Mouse (Mus musculus): Measurements from ENCODE around the gene Anks6. TPM values are rescaled to one million over a fixed set of nuclear protein-coding genes. Genes with fewer than 3 reads are reported as not detected.

Gene Anks6
- polyA plus RNA-seq, 1 experiment from 2014 or later, result 4.0 TPM

DNA sequence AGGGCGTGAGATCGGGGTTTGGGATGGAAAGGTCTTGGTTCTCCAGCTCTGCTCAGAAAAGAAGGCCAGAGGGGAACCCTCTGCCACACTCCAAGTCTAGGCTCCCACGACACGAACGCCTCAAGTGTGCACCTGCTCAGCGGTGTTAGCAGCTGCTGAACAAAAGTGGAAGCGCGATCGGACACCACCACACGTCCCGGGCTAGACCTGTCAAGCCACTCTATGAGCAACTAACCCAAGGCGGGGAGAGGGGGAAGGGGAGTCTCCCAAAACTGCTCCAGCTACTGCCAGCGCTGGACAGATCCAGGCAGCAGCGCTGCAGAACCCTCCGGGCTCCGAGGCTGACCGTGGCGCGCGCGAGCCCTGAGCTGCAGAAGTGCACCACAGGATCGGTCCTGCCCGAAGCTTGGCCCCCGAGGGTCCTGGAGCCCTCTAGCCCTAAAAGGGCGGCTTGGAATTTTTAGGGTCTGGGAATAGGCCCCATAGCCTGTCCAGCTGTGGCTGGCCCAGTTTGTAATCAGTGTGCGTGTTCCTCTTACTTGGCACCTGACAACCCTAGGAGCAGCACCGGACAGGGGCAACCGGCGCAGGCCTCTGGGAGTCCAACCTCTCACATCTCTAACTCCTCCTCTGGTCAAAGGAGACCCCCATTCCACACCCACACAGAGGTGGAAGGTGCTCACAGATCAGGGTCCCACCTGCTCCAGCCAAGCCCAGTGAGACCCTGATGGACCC lies 66.8 kb downstream of the Anks6 start:
- no peak overlapping the region for H3K27ac ChIP-seq (replicated peaks; ENCODE audit: low read depth, low read length)
- H3K27me3 ChIP-seq (ENCODE audit: control insufficient read depth, insufficient read depth, low read length), result peaks cover 54% of the 10 kb centered on the region
- no peaks in the 10 kb centered on the region for H3K9me3 ChIP-seq (ENCODE audit: control insufficient read depth, low read length)
- no peak overlapping the region for H3K9ac ChIP-seq (ENCODE audit: low read length)
- no peak overlapping the region; the same call in 1 of the 2 replicates for H3K4me2 ChIP-seq (ENCODE audit: low read depth, severe bottlenecking)
- WGBS, result 4% methylated on average over 29 of the region's 29 CpGs
- H3K4me1 ChIP-seq (ENCODE audit: control insufficient read depth, insufficient read depth, low read length), result no peaks in the 10 kb centered on the region
- ATAC-seq (ENCODE audit: insufficient number of reproducible peaks, low FRiP score, low TSS enrichment, low read depth) (no peak; the same call in 1 of the 2 replicates), DNase-seq (ENCODE audit: low spot score) (peak; percentile 60)
- H3K36me3 ChIP-seq (ENCODE audit: control insufficient read depth, insufficient read depth, low read length), result no peaks in the 10 kb centered on the region
- H3K4me3 ChIP-seq (ENCODE audit: low read depth, low read length), result peak overlapping the region; percentile 37

DNA sequence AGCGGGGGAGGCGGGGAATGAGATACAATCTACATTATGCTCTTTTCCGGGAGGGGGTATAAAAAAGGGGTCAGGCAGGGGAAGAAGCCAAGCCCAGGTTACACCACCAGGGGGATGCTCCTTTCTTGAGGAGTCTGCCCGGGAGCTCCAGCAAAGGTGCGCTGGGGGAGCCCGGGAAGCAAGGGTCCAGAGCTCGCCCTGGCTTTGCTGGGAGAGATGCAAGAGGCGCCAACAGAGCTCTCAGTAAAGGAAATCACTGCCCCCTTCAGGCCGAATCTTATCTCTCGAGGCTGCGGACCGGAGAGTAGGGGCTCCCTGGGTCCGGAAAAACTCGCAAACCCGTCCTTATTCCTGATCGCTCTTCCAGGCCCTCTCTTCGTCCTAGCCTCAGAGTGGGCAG lies 67.4 kb downstream of the Anks6 start:
- no peaks in the 10 kb centered on the region for H3K36me3 ChIP-seq (ENCODE audit: control insufficient read depth, insufficient read depth, low read length)
- WGBS, result 2% methylated on average over 17 of the region's 17 CpGs
- H3K27me3 ChIP-seq (ENCODE audit: control insufficient read depth, insufficient read depth, low read length), result peaks cover 54% of the 10 kb centered on the region
- no peak overlapping the region for H3K27ac ChIP-seq (replicated peaks; ENCODE audit: low read depth, low read length)
- H3K9me3 ChIP-seq (ENCODE audit: control insufficient read depth, low read length), result no peaks in the 10 kb centered on the region
- no peak for ATAC-seq (ENCODE audit: insufficient number of reproducible peaks, low FRiP score, low TSS enrichment, low read depth)
- DNase-seq (ENCODE audit: low spot score), result peak; percentile 71
- no peak overlapping the region for H3K4me2 ChIP-seq (ENCODE audit: low read depth, severe bottlenecking)
- H3K9ac ChIP-seq (ENCODE audit: low read length), result no peak overlapping the region
- no peak overlapping the region for H3K4me3 ChIP-seq (ENCODE audit: low read depth, low read length)
- no peaks in the 10 kb centered on the region for H3K4me1 ChIP-seq (ENCODE audit: control insufficient read depth, insufficient read depth, low read length)

DNA sequence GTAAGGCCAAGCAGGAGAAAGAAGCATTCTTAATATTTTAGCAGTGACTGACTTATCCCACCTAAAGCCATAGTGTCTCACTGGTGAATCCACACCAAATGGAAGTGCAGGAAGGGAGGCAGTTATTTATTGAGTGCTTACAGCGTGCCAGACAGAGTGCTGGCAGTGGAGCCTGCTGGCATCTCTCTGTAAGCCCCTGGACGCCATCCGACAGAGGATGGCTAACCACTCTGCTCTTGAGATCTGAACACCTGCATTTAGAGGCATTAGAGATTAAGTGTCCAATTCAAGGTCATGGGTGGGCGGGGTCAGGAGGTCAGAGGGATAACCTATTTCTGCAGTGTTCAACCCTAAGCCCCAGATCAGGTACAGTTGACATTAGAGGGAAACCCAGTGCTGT lies 68.4 kb downstream of the Anks6 start:
- 76% methylated on average over 4 of the region's 4 CpGs for WGBS
- Histone ChIP-seq H3K4me2 (ENCODE audit: low read depth, severe bottlenecking) (no peak overlapping the region), H3K4me3 (ENCODE audit: low read depth, low read length) (no peak overlapping the region), H3K36me3 (ENCODE audit: control insufficient read depth, insufficient read depth, low read length) (no peaks in the 10 kb centered on the region), H3K9ac (ENCODE audit: low read length) (no peak overlapping the region), H3K27ac (replicated peaks; ENCODE audit: low read depth, low read length) (no peak overlapping the region), H3K27me3 (ENCODE audit: control insufficient read depth, insufficient read depth, low read length) (peaks cover 51% of the 10 kb centered on the region), H3K9me3 (ENCODE audit: control insufficient read depth, low read length) (no peaks in the 10 kb centered on the region), H3K4me1 (ENCODE audit: control insufficient read depth, insufficient read depth, low read length) (no peaks in the 10 kb centered on the region)
- no peak for DNase-seq (ENCODE audit: low spot score)
- no peak for ATAC-seq (ENCODE audit: insufficient number of reproducible peaks, low FRiP score, low TSS enrichment, low read depth)

GRCm38 (mm10) chr4:46988257-46988656 lies 69.0 kb downstream of the Anks6 start:
- Histone ChIP-seq H3K27me3 (ENCODE audit: control insufficient read depth, insufficient read depth, low read length) (peaks cover 45% of the 10 kb centered on the region), H3K4me1 (ENCODE audit: control insufficient read depth, insufficient read depth, low read length) (no peaks in the 10 kb centered on the region), H3K4me3 (ENCODE audit: low read depth, low read length) (no peak overlapping the region), H3K4me2 (ENCODE audit: low read depth, severe bottlenecking) (no peak overlapping the region), H3K36me3 (ENCODE audit: control insufficient read depth, insufficient read depth, low read length) (no peaks in the 10 kb centered on the region), H3K9ac (ENCODE audit: low read length) (no peak overlapping the region), H3K27ac (replicated peaks; ENCODE audit: low read depth, low read length) (no peak overlapping the region), H3K9me3 (ENCODE audit: control insufficient read depth, low read length) (no peaks in the 10 kb centered on the region)
- DNase-seq (ENCODE audit: low spot score), result no peak
- no peak for ATAC-seq (ENCODE audit: insufficient number of reproducible peaks, low FRiP score, low TSS enrichment, low read depth)
- WGBS, result 61% methylated on average over 3 of the region's 3 CpGs

GRCm38 (mm10) chr4:46987809-46988208 lies 69.4 kb downstream of the Anks6 start:
- H3K27me3 ChIP-seq (ENCODE audit: control insufficient read depth, insufficient read depth, low read length), result peaks cover 42% of the 10 kb centered on the region

DNA sequence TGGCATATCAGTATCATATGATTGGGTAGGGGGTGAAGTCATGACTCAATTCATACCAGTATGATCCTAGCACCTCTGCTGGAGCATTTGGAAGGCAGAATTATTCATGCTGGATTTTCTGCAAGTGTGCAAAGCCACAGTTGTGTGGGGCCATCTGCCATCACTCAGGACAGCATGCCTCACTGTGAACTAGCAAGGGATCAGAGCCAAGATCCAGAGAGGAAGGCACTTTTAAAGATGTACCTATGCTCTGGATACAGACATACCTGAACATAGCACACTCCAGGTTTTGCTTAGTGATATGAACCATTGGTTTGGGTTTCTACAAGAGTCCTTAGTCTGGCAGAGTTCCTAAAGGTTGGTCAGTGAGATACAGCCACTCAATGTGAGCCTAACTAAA lies 71.2 kb downstream of the Anks6 start:
- no peaks in the 10 kb centered on the region for H3K9me3 ChIP-seq (ENCODE audit: control insufficient read depth, low read length)
- no peak for ATAC-seq (ENCODE audit: insufficient number of reproducible peaks, low FRiP score, low TSS enrichment, low read depth)
- H3K27ac ChIP-seq (replicated peaks; ENCODE audit: low read depth, low read length), result no peak overlapping the region
- H3K4me1 ChIP-seq (ENCODE audit: control insufficient read depth, insufficient read depth, low read length), result no peaks in the 10 kb centered on the region
- no peaks in the 10 kb centered on the region for H3K36me3 ChIP-seq (ENCODE audit: control insufficient read depth, insufficient read depth, low read length)
- no peak for DNase-seq (ENCODE audit: low spot score)
- no peak overlapping the region for H3K9ac ChIP-seq (ENCODE audit: low read length)
- no peak overlapping the region for H3K4me3 ChIP-seq (ENCODE audit: low read depth, low read length)
- no peak overlapping the region for H3K4me2 ChIP-seq (ENCODE audit: low read depth, severe bottlenecking)
- peaks cover 24% of the 10 kb centered on the region for H3K27me3 ChIP-seq (ENCODE audit: control insufficient read depth, insufficient read depth, low read length)

More at GRCm38 (mm10) chr4:46987809-46988208, 69.4 kb downstream of the Anks6 start:
- no peaks in the 10 kb centered on the region for H3K36me3 ChIP-seq (ENCODE audit: control insufficient read depth, insufficient read depth, low read length)
- H3K4me3 ChIP-seq (ENCODE audit: low read depth, low read length), result no peak overlapping the region
- no peak overlapping the region for H3K9ac ChIP-seq (ENCODE audit: low read length)
- H3K4me1 ChIP-seq (ENCODE audit: control insufficient read depth, insufficient read depth, low read length), result no peaks in the 10 kb centered on the region
- DNase-seq (ENCODE audit: low spot score), result no peak
- ATAC-seq (ENCODE audit: insufficient number of reproducible peaks, low FRiP score, low TSS enrichment, low read depth), result no peak
- no peak overlapping the region for H3K27ac ChIP-seq (replicated peaks; ENCODE audit: low read depth, low read length)
- 87% methylated on average over 6 of the region's 6 CpGs for WGBS
- no peaks in the 10 kb centered on the region for H3K9me3 ChIP-seq (ENCODE audit: control insufficient read depth, low read length)
- no peak overlapping the region for H3K4me2 ChIP-seq (ENCODE audit: low read depth, severe bottlenecking)

GRCm38 (mm10) chr4:46982912-46983311 lies 74.3 kb downstream of the Anks6 start:
- 64% methylated on average over 5 of the region's 5 CpGs for WGBS
- no peak overlapping the region for H3K4me3 ChIP-seq (ENCODE audit: low read depth, low read length)
- ATAC-seq (ENCODE audit: insufficient number of reproducible peaks, low FRiP score, low TSS enrichment, low read depth), result no peak
- H3K27me3 ChIP-seq (ENCODE audit: control insufficient read depth, insufficient read depth, low read length), result no peaks in the 10 kb centered on the region
- H3K9me3 ChIP-seq (ENCODE audit: control insufficient read depth, low read length), result no peaks in the 10 kb centered on the region
- no peak for DNase-seq (ENCODE audit: low spot score)
- H3K9ac ChIP-seq (ENCODE audit: low read length), result no peak overlapping the region
- no peak overlapping the region for H3K27ac ChIP-seq (replicated peaks; ENCODE audit: low read depth, low read length)
- H3K4me2 ChIP-seq (ENCODE audit: low read depth, severe bottlenecking), result no peak overlapping the region
- no peaks in the 10 kb centered on the region for H3K4me1 ChIP-seq (ENCODE audit: control insufficient read depth, insufficient read depth, low read length)
- no peaks in the 10 kb centered on the region for H3K36me3 ChIP-seq (ENCODE audit: control insufficient read depth, insufficient read depth, low read length)

DNA sequence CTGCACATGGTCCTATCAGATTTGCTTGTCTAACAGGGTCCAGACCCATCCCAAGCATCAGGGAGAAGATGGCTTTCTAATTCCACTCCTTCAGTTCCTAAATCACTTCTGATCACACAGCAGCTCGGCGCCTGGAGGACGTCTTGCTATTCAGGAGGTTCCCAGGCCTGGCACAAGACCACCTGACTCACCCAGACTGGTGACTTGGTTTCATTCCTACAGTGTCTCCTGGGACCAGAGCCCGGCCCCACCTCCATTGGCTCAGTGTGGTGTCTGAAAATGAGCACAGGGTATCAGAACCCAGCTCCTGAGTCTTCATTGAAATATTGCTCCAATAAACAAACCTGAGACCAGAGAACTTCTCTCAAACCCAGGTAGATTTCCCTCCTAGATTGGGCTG lies 75.1 kb downstream of the Anks6 start:
- no peaks in the 10 kb centered on the region for H3K36me3 ChIP-seq (ENCODE audit: control insufficient read depth, insufficient read depth, low read length)
- no peak overlapping the region for H3K27ac ChIP-seq (replicated peaks; ENCODE audit: low read depth, low read length)
- no peak overlapping the region for H3K9ac ChIP-seq (ENCODE audit: low read length)
- H3K4me3 ChIP-seq (ENCODE audit: low read depth, low read length), result no peak overlapping the region
- no peaks in the 10 kb centered on the region for H3K4me1 ChIP-seq (ENCODE audit: control insufficient read depth, insufficient read depth, low read length)
- ATAC-seq (ENCODE audit: insufficient number of reproducible peaks, low FRiP score, low TSS enrichment, low read depth), result no peak
- no peak for DNase-seq (ENCODE audit: low spot score)
- H3K9me3 ChIP-seq (ENCODE audit: control insufficient read depth, low read length), result no peaks in the 10 kb centered on the region
- no peak overlapping the region for H3K4me2 ChIP-seq (ENCODE audit: low read depth, severe bottlenecking)
- WGBS, result 82% methylated on average over 4 of the region's 4 CpGs
- no peaks in the 10 kb centered on the region for H3K27me3 ChIP-seq (ENCODE audit: control insufficient read depth, insufficient read depth, low read length)

DNA sequence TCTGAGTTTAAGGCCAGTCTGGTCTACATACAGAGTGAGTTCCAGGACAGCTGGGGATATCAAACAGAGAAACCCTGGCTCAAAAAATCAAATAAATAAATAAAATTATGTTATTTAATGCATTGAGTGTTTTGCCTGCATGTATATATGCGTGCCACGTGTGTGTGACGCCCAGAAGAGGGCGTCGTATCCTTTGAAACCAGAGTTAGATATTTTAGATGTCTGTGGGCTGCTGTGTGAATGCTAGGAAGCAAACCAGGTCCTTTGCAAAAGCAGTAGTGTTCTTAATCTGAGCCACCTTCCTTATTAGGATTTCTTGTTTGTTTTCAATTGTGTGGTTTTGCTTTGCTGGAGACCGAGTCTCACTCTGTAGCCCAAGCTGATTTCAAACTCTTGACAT lies 78.9 kb downstream of the Anks6 start:
- Histone ChIP-seq H3K4me1 (ENCODE audit: control insufficient read depth, insufficient read depth, low read length) (no peaks in the 10 kb centered on the region), H3K27me3 (ENCODE audit: control insufficient read depth, insufficient read depth, low read length) (no peaks in the 10 kb centered on the region), H3K36me3 (ENCODE audit: control insufficient read depth, insufficient read depth, low read length) (no peaks in the 10 kb centered on the region), H3K4me3 (ENCODE audit: low read depth, low read length) (no peak overlapping the region), H3K4me2 (ENCODE audit: low read depth, severe bottlenecking) (no peak overlapping the region), H3K9ac (ENCODE audit: low read length) (no peak overlapping the region), H3K9me3 (ENCODE audit: control insufficient read depth, low read length) (no peaks in the 10 kb centered on the region), H3K27ac (replicated peaks; ENCODE audit: low read depth, low read length) (no peak overlapping the region)
- WGBS, result 87% methylated on average over 6 of the region's 6 CpGs
- DNase-seq (ENCODE audit: low spot score) (no peak), ATAC-seq (ENCODE audit: insufficient number of reproducible peaks, low FRiP score, low TSS enrichment, low read depth) (no peak)
